Mouse (Mus musculus) forebrain, embryonic 11.5 days (tissue): ENCODE data around the gene Ptprn2. TPM values are rescaled to one million over a fixed set of nuclear protein-coding genes. Genes with fewer than 3 reads are reported as not detected.

Experiments used
- ATAC-seq: fragments of 200-750 bp; cut with Nextera tagmentation; replicated peaks from 2 replicates; pipeline ENCODE4 v1.8.0; 2017; ENCODE audit warnings: moderate TSS enrichment; ENCODE audit not compliant: low FRiP score
- DNase-seq: peaks from one replicate; pipeline ENCODE4 v3.0.0-alpha.2; 2017; ENCODE audit warnings: low spot score
- H3K27ac ChIP-seq: fragments of 300-500 bp; sonication (generic); 2 replicates; pipeline ENCODE4 v1.5.1; 2014; ENCODE audit warnings: low read depth, low read length
- H3K27me3 ChIP-seq: fragments of 300-500 bp; sonication (generic); 2 replicates; pipeline ENCODE4 v1.6.1; 2014; ENCODE audit warnings: mild to moderate bottlenecking, low read length, mixed read lengths; ENCODE audit not compliant: control insufficient read depth, insufficient read depth
- H3K36me3 ChIP-seq: fragments of 300-500 bp; sonication (generic); 2 replicates; pipeline ENCODE4 v1.6.1; 2014; ENCODE audit warnings: mild to moderate bottlenecking, low read length, moderate library complexity, mixed read lengths; ENCODE audit not compliant: control insufficient read depth, insufficient read depth
- H3K4me1 ChIP-seq: fragments of 300-500 bp; sonication (generic); replicated peaks from 2 replicates; pipeline ENCODE4 v1.6.1; 2014; ENCODE audit warnings: low read length, mixed read lengths; ENCODE audit not compliant: control insufficient read depth, insufficient read depth
- H3K4me2 ChIP-seq: fragments of 300-500 bp; sonication (generic); 2 replicates; pipeline ENCODE4 v1.6.1; 2014; ENCODE audit warnings: low read depth, mild to moderate bottlenecking, low read length, moderate library complexity, mixed read lengths; ENCODE audit not compliant: severe bottlenecking
- H3K4me3 ChIP-seq: fragments of 300-500 bp; sonication (generic); 2 replicates; pipeline ENCODE4 v1.5.1; 2014; ENCODE audit warnings: low read depth, low read length
- H3K9ac ChIP-seq: fragments of 300-500 bp; sonication (generic); 2 replicates; pipeline ENCODE4 v1.6.1; 2014; ENCODE audit warnings: low read length
- H3K9me3 ChIP-seq: fragments of 300-500 bp; sonication (generic); 2 replicates; pipeline ENCODE4 v1.6.1; 2016; ENCODE audit warnings: low read length, mixed read lengths; ENCODE audit not compliant: control insufficient read depth
- WGBS: fragments of 180-500 bp; shearing (Covaris S2); extraction: QIAGEN DNeasy Blood & Tissue Kit; methylation state at CpG from one replicate; pipeline ENCODE4 v1.1.7; 2014; 5-methylcytosine and 5-hydroxymethylcytosine counted together
- polyA plus RNA-seq: library from polyadenylated mRNA; unstranded; fragments of >200 nt; fragmentation: Nextera tagmentation; extraction: Ambion mirVana; gene quantifications from 2 replicates; pipeline ENCODE4 v1.2.1, GENCODE M21; 2014

Ptprn2 gene
- polyA plus RNA-seq, 1 experiment from 2014 or later = 6.8 TPM

GRCm38 (mm10) chr12:116539305-116539704, 53.8 kb downstream of the Ptprn2 start:
- no peak overlapping the region for H3K9ac ChIP-seq
- no peaks in the 10 kb centered on the region for H3K27me3 ChIP-seq
- no peak overlapping the region for H3K27ac ChIP-seq
- no peak for DNase-seq
- H3K36me3 ChIP-seq = no peaks in the 10 kb centered on the region
- H3K4me1 ChIP-seq = no peaks in the 10 kb centered on the region
- WGBS = 85% methylated on average over 1 of the region's 1 CpGs
- no peak overlapping the region for H3K4me3 ChIP-seq
- H3K4me2 ChIP-seq = no peak overlapping the region
- ATAC-seq = no peak
- no peaks in the 10 kb centered on the region for H3K9me3 ChIP-seq

- 90% methylated on average over 1 of the region's 1 CpGs for WGBS
- no peak for DNase-seq
Measured at GRCm38 (mm10) chr12:116540608-116541007, 55.1 kb downstream of the Ptprn2 start.

GRCm38 (mm10) chr12:116550031-116550430, 64.5 kb downstream of the Ptprn2 start:
- Histone ChIP-seq H3K27ac (no peak overlapping the region), H3K4me1 (no peaks in the 10 kb centered on the region), H3K4me3 (no peak overlapping the region), H3K9ac (no peak overlapping the region), H3K4me2 (no peak overlapping the region), H3K9me3 (no peaks in the 10 kb centered on the region), H3K36me3 (no peaks in the 10 kb centered on the region), H3K27me3 (no peaks in the 10 kb centered on the region)
- ATAC-seq (no peak), DNase-seq (no peak)
- WGBS = 100% methylated on average over 1 of the region's 1 CpGs

More at GRCm38 (mm10) chr12:116540608-116541007, 55.1 kb downstream of the Ptprn2 start:
- Histone ChIP-seq H3K27ac (no peak overlapping the region), H3K9ac (no peak overlapping the region), H3K4me2 (no peak overlapping the region), H3K27me3 (no peaks in the 10 kb centered on the region), H3K36me3 (no peaks in the 10 kb centered on the region), H3K4me3 (no peak overlapping the region), H3K9me3 (no peaks in the 10 kb centered on the region), H3K4me1 (no peaks in the 10 kb centered on the region)
- ATAC-seq = no peak

GRCm38 (mm10) chr12:116551516-116551915, 66.0 kb downstream of the Ptprn2 start:
- 91% methylated on average over 7 of the region's 7 CpGs for WGBS
- DNase-seq = no peak
- H3K4me3 ChIP-seq = no peak overlapping the region
- H3K9ac ChIP-seq = no peak overlapping the region
- H3K4me2 ChIP-seq = no peak overlapping the region
- no peaks in the 10 kb centered on the region for H3K27me3 ChIP-seq
- ATAC-seq = no peak
- H3K4me1 ChIP-seq = no peaks in the 10 kb centered on the region
- no peaks in the 10 kb centered on the region for H3K36me3 ChIP-seq
- no peak overlapping the region for H3K27ac ChIP-seq
- H3K9me3 ChIP-seq = no peaks in the 10 kb centered on the region

- ATAC-seq (no peak), DNase-seq (no peak)
- Histone ChIP-seq H3K9me3 (no peaks in the 10 kb centered on the region), H3K4me1 (no peaks in the 10 kb centered on the region), H3K4me3 (no peak overlapping the region), H3K4me2 (no peak overlapping the region), H3K9ac (no peak overlapping the region), H3K27ac (no peak overlapping the region), H3K27me3 (no peaks in the 10 kb centered on the region), H3K36me3 (no peaks in the 10 kb centered on the region)
- 80% methylated on average over 2 of the region's 2 CpGs for whole genome bisulfite sequencing
Measured at GRCm38 (mm10) chr12:116552306-116552705, 66.8 kb downstream of the Ptprn2 start.

- Histone ChIP-seq H3K9me3 (no peaks in the 10 kb centered on the region), H3K27ac (no peak overlapping the region), H3K4me3 (no peak overlapping the region), H3K36me3 (no peaks in the 10 kb centered on the region), H3K4me2 (no peak overlapping the region), H3K27me3 (no peaks in the 10 kb centered on the region), H3K9ac (no peak overlapping the region), H3K4me1 (no peaks in the 10 kb centered on the region)
- ATAC-seq = no peak
- DNase-seq = no peak
Measured at GRCm38 (mm10) chr12:116553361-116553760, 67.8 kb downstream of the Ptprn2 start.

- Histone ChIP-seq H3K9ac (no peak overlapping the region), H3K9me3 (no peaks in the 10 kb centered on the region), H3K27me3 (no peaks in the 10 kb centered on the region), H3K4me1 (no peaks in the 10 kb centered on the region), H3K4me3 (no peak overlapping the region), H3K27ac (no peak overlapping the region), H3K4me2 (no peak overlapping the region), H3K36me3 (no peaks in the 10 kb centered on the region)
- WGBS = 83% methylated on average over 4 of the region's 4 CpGs
- ATAC-seq (no peak), DNase-seq (no peak)
Measured at GRCm38 (mm10) chr12:116555964-116556363, 70.4 kb downstream of the Ptprn2 start.

- WGBS = 88% methylated on average over 8 of the region's 8 CpGs
- Histone ChIP-seq H3K27me3 (no peaks in the 10 kb centered on the region), H3K9ac (no peak overlapping the region), H3K4me2 (no peak overlapping the region), H3K36me3 (no peaks in the 10 kb centered on the region), H3K4me1 (no peaks in the 10 kb centered on the region), H3K4me3 (no peak overlapping the region), H3K9me3 (no peaks in the 10 kb centered on the region), H3K27ac (no peak overlapping the region)
- ATAC-seq = no peak
- DNase-seq = no peak
Measured at GRCm38 (mm10) chr12:116564441-116564840, 78.9 kb downstream of the Ptprn2 start.

- Histone ChIP-seq H3K4me3 (no peak overlapping the region), H3K27ac (no peak overlapping the region), H3K27me3 (no peaks in the 10 kb centered on the region), H3K9me3 (no peaks in the 10 kb centered on the region), H3K4me1 (no peaks in the 10 kb centered on the region), H3K9ac (no peak overlapping the region), H3K4me2 (no peak overlapping the region), H3K36me3 (no peaks in the 10 kb centered on the region)
- ATAC-seq = no peak
- WGBS = 78% methylated on average over 1 of the region's 1 CpGs
- DNase-seq = no peak
Measured at GRCm38 (mm10) chr12:116566672-116567071, 81.2 kb downstream of the Ptprn2 start.
